Mouse (Mus musculus) spleen, embryonic (tissue): ENCODE measurements around the gene Ano9.

Source experiments
- CTCF ChIA-PET: fragments of 350-600 bp; sonication (Branson Sonifier 250); formaldehyde crosslinking; loops from one replicate; lab custom pipeline; 2022; lab: Charles Lee

Ano9 gene

DNA sequence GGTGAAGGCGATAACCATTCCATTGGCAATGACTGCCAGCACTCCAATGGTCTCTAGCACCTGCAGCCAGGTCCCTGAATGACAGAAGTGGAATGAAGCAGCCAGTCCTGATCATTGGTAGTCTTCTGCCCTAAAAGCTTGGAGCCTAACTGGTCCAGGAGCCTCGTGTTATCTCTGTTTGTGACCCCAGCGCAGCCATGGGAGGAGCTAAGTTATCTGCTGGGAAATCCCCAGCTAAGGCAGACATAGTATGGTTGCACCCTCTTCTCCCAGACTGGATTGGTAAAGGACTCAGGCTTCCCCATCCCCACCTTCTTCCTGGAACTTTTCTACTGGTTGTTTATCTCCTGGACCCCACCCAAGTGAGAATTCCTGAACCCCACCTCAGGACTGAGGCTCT lies 14.4 kb downstream of the Ano9 start:
- CTCF ChIA-PET = no interaction called here

DNA sequence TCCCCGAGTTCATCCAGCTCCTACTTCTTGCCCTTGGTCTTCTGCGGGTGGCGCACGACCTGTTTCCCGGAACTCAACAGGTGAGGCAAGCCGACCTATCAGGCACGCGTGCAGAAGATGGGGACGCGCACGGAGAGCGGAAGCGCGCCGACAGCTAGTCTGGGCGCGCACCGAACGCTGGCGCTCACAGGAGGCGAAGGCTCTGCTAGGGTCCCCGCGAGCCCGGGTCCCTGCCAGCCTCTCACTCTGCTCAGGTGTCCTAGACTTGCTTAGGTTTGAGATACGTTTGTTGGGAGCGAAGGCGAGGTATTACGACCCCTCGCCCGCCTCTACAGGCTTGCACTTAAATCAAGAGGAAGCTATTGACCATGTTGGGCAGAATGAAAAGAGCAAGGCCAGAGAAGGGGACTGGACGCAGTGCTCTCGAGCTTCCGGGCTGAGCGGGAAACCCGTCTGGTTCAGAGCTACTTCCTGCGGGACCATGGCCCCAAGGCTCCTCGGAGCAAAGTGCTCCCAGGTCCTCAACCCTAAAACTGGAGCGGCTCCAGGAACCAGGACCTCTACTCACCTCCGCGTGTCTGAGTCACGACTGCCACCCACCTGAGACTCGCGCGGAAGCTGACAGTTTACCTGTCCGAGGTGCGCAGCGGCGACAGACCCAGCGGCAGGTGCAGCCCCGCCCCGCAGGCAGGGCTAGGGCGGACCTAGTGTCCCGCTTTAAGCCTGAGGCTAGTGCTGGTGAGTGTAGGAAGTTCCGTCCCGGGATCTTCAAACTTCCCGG lies 17.5 kb downstream of the Ano9 start, which contains the start of gene Sigirr:
Gene Sigirr, minus strand, starts transcription at position 662 of the 781 bp plus-strand sequence.
- CTCF ChIA-PET = interaction anchor here (0.5 to 0.6 kb wide), 2 partner anchors 257 to 362 kb away, joined by 3 to 4 read pairs; no protein-coding TSS in a partner anchor

DNA sequence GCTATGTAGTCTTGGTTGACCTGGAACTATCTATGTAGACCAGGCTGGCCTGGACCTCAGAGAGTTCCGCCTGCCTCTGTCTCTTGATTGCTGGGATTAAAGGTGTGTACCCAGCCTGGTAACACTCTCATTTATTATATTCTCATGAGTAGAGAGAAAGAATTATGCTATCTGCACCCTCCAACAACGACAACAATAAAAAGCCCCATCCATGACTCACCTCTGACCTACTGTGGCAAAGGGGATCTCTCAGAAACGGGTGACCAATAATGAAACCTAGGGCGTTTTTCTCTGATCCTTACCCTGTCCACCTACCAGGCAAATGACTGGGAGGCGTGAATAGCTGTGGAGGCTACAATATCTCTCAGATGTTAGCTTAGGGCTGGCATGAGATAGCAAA lies 20.4 kb downstream of the Ano9 start:
- CTCF ChIA-PET = no interaction called here

DNA sequence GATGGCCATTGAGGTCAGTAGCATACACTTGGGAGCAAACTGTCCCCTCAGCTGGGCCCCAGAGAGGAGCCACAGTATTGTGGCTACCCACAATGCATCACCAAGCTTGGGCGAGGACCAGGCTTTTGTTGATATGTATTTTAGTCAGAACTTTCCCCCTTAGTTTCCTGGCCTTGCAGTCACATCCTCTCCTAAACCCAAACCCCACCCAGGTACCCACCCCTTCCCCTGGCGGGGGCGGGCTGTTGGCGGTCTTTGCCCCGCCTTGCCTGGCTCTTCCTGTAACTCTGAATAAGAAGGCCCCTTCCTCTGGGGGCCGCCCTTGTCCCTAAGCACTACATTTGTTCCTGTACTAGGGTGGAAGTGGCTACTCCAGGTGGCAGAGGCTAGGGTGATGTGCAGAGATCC lies 21.0 kb downstream of the Ano9 start:
- CTCF ChIA-PET = no interaction called here

DNA sequence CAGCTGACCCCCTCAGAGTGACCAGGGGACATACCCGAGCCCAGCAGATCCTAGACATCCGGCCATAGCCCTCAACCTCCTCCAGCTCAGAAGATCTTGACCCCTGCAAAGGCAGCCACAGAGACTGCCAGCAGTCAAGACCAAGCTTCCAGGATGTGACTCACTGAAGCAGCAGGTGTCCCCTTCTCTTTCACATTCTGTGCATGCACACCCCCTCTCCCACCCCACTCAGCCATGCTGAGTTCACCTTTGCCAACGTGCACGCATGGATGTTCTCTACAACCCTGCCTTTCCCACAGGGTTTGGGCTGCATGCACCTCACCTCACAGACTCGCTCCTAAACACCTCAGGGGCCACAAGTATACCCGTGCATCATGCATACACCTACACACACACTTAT lies 21.6 kb downstream of the Ano9 start:
- CTCF ChIA-PET = interaction anchor here (0.6 kb wide), 1 partner anchor 299 kb away, joined by 3 read pairs; no protein-coding TSS in a partner anchor

DNA sequence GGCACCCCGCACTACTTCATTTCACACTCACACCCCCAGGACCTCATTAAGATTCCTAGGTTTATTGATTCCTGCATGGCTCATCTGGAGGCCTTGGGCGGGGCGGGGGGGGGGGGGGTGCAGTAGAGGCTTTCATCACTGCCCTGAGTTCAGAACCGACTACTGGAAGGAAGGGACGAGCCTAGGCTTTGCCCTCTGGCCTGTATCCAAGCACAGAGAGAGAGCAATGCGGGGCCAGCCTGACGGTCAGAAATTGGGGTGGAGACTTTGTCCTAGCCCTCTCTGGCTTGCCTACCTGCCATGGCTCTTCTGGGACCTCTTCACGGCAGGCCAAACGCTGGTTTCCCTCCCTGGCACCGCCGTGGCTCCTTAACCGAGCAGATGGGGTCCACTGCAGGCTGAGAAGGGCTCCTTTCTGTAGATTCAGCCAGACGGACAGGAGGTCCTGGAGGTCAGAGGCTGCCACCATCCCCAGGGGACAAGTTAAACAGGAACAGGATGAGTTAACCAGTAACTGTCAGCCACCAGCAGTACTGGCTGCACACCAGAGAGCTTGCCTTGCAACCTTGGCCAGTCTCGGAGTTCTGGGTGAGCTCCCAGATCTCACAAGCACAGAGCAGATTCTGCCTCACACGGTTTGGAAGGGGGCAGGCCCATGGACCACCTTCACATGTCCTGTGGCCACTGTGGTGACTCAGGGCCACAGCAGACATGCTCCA lies 23.0 kb downstream of the Ano9 start:
- CTCF ChIA-PET = no interaction called here

DNA sequence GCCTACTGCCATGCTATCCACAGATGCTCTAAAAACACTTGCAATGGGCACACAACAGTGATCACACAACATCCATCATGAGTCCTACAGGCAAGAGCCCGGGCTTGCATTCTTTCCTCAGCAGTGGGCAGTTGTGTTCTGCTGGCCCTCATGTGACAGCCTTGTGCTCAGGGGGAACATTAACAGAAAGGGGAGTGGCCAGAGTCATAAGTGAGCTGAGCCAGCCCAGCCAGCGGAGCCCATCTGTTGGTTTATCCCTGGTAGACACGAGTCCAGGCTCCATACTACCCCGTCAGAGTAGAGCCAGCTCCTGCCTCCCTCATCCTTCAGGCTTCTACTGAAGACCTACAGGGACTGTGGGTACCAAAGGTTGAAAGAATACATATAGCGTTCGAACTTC lies 23.7 kb downstream of the Ano9 start:
- CTCF ChIA-PET = interaction anchor here (0.5 kb wide), 1 partner anchor 142 kb away, joined by 7 read pairs; no protein-coding TSS in a partner anchor

DNA sequence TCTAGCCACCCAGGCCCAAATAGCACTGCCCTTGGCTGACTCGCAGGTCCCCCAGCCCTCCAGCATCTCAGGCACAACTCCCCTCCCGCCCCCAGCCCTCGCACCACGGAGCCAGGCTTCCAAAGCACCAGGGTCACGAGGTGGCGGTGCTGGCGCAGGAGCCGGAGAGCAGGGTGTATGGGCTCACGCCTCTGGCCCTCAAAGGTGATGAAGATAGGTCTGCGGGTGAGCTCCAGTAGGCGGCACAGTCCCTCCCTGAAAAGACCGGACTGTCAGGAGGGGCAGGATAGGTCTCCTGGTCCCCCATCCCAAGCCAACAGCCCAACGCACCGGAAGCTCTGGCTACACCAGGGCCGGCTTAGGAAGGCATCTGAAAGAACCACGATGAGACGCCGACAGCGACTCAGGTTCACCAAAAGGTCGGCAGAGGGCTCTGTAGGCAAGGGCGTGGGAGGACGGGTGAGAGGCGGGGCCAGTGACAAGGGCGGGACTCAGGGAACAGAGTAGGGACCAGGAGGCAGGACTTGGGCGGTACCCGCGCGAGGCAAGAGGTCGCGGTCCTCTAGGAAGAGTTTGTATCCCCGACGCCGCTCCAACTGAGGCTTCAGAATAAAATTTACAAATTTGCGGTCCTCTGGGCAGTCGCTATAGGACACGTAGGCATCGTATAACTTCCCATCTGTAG lies 25.4 kb downstream of the Ano9 start:
- CTCF ChIA-PET = interaction anchor here (1.2 kb wide), 1 partner anchor 21 kb away, joined by 3 read pairs; no protein-coding TSS in a partner anchor

DNA sequence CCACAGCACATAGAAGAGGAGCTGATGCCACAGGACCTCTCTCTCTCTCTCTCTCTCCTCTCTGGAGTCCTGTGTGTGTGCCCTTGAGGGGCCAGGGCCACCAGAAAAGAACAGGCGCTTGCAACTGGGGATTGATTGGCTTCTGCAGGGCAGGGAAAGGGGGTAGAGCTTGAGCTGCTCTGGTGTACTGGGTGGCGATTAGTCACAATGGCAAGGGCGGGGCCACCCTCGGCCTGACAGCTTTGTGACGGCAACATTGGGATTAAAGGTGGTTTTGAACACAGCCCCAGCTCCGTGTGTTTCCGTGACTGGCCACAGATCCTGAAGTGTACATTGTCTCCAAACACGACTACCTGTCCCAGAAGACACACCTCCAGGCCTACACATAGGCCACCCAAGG lies 27.4 kb downstream of the Ano9 start:
- CTCF ChIA-PET = interaction anchor here (0.7 kb wide), 1 partner anchor 815 kb away, joined by 3 read pairs; no protein-coding TSS in a partner anchor

DNA sequence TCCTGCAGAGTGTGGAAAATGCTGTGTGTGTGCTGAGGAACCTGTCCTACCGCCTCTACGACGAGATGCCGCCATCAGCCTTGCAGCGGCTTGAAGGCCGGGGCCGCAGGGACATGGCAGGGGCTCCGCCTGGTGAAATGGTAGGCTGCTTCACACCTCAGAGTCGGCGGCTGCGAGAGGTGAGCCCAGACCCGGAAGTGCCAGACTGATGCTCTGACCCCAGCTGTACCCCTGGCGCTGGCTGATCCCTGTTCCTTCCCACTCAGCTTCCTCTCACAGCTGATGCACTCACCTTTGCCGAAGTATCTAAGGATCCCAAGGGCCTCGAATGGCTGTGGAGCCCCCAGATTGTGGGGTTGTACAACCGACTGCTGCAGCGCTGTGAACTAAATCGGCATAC lies 29.1 kb downstream of the Ano9 start:
- CTCF ChIA-PET = no interaction called here

DNA sequence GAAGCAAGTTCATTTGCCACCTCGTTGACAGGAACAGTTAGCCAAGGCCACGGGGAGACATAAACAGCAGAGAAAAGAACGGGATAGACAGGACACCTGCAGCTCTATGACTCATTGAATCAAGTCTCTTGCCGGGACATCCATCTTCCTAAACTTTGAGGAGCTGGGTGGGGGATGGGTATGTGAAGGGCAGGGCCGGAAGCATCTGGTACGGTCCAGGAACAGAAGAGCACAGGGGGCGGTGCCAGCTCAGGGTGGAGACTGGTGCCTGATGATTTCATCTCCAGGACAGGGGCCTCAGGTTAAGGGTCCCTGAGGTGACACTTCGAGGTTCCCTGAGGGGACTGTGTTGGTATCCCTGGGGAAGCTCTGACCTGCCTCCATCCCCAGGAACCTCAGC lies 29.7 kb downstream of the Ano9 start:
- CTCF ChIA-PET = no interaction called here

DNA sequence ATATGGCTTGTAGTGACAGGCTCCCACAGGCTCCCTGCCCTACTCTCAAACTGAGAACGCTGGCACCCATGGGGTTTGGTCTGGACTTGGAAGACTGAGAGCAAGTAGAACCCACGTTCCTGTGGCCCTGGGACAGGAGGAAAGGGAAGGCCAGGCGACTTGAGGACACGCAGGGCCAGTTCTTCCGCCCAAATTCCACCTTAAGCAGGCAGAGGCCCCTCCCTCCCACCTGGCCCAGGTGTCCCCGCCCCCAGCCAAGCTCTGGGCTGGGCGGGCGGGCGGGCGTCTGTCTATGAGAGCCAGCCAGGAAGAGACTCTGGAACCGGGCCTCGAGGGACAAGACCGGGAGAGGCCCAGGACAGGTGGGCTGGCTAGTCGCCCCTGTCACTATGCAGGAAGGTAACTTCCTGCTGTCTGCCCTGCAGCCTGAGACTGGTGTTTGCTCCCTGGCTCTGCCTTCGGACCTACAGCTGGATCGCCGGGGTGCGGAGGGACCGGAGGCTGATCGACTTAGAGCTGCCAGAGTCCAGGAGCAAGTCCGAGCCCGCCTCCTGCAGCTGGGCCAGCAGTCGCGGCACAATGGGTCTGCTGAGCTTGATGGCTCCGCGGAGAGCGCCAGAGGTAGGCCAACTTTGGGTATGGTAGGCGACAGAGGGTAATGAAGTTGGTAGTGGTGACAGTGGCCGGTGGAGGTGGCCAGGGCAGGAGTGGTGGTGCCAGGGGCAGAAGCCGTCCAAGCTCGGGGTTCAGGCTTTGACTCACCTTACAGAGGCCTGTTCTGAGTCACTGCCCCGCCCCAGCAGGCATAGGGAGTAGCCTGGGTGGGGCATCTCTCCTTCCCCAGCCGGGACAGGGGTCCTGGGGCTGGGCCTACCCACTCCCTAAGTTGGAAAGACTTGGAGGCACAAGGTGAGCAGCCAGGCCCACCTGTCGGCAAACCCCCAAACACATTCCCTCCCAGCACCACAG lies 37.8 kb downstream of the Ano9 start:
- CTCF ChIA-PET = no interaction called here

DNA sequence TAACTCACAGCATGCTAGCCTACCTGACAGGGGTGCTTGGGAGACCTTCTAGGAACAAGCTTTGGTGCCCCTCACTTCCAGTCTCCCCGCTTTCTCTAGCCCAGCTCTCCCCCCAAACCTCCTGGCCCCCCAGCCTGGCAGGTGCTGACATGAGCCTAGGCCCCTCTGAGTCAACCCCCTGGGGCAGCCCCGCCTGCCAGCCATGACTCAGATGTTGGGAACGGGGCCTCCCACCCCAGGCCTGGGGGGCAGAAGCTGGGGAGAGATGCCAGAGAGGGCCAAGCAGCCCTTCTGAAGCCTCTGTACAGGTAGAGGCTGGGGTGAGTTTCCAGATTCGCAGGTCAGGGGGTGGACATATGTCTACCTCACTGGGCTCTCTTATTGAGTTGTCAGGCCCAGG lies 38.7 kb downstream of the Ano9 start:
- CTCF ChIA-PET = interaction anchor here (0.7 kb wide), 1 partner anchor 137 kb away, joined by 3 read pairs; no protein-coding TSS in a partner anchor

DNA sequence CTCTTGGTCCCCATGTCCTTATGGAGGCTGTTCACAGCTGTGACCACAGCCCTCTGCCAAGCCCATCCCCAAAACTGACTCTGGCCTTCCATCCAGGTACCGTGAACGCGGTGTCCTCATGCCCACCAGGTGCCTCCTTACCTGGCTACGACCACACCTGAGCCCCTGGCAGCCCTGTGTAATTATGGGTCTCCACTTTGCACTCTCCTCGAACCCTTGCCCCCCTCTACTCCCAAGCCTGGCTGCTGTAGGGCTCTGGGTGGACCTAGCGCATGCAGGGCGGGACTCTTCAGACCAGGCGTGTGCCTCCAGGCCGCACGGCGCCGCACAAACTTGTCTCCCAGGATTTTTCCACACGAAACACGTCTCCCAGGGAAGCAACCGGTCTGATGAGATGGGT lies 39.8 kb downstream of the Ano9 start, which contains the start of gene Pkp3:
Gene Pkp3, plus strand, starts transcription at position 378 of the 400 bp plus-strand sequence.
- CTCF ChIA-PET = no interaction called here

DNA sequence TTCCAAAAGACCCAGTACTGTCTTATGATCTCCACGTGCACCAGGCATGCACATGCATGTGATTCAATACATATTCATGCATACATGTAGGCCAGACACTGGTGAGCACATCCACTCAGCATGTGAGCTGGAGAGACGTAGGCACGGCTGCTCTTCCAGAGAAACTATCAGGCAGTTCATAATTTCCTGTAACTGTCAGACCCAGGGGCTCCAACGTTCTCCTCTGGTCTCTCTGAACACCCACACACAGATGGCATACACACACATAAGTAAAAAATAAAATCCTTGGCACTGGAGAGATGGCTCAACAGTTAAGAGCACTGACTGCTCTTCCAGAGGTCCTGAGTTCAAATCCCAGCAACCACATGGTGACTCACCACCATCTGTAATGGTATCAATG lies 43.8 kb downstream of the Ano9 start:
- CTCF ChIA-PET = no interaction called here

DNA sequence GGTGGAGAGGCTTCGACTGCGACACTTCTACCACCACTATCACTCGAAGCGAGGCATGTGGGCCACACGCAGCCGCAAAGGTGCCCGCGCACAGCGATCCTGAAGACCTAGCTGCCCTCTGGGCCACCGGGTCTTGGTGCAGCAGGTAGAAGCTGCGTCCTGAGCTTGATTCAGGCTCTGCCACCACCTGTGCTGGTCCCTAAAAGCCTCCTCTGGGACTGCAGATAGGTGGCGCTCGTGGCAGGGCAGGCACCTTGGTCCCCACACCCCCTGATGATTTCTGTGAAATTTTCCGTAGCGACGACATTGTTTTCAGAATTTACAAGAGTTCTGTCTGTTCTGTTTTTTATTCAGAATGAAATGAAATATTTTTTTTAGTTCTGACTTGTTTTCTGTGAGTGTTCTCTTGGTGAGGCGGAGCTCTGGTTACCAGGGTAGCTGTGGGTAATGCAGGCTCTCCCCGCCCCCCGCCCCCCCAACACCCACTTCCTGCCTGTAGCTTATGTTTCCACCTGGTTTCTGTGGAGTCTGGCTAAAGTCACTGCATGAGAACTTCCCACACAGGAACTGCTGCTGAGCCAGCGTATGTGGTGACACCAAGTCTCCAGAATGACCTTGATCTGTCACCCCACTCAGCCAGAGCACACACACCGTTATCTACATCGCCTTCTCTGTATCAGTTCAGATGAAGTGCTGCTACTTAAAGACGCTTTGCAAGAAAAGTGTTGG lies 45.4 kb downstream of the Ano9 start:
- CTCF ChIA-PET = interaction anchor here (0.6 to 0.9 kb wide), 3 partner anchors 104 to 164 kb away, joined by 3 to 7 read pairs (median 7); no protein-coding TSS in a partner anchor

DNA sequence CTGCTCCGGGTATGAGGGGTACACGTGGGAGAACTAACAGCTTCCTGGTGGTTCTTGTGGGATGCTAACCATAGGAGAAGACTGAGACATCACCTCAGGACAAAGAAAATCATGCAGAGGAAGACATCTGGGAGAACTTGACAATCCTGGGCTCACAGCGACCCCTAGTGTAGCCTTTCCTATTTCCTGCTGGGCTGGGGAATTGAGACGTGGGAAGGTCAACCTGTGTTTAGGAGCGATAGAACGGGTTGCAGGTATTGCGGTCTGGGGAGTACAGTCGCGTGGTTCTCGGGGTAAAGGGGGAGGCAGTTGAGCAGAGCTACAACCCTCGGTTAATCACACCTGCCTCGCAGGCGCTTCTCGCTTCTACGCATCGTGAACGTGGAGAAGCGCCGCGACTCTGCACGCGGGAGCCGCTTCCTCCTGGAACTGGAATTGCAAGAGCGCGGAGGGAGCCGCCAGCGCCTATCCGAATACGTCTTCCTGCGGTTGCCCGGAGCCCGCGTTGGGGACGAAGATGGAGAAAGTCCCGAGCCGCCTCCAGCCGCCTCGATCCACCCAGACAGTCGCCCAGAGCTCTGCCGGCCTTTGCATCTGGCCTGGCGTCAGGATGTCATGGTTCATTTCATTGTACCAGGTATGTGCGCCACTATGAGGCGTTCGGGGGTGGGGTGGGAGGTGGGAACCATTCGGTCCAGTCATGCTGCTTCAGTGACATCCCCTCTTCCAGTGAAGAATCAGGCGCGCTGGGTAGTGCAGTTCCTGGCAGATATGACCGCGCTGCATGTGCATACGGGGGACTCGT lies 47.3 kb downstream of the Ano9 start:
- CTCF ChIA-PET = interaction anchor here (0.5 to 1.0 kb wide), 5 partner anchors 19 to 321 kb away, joined by 3 to 7 read pairs (median 3); no protein-coding TSS in a partner anchor

DNA sequence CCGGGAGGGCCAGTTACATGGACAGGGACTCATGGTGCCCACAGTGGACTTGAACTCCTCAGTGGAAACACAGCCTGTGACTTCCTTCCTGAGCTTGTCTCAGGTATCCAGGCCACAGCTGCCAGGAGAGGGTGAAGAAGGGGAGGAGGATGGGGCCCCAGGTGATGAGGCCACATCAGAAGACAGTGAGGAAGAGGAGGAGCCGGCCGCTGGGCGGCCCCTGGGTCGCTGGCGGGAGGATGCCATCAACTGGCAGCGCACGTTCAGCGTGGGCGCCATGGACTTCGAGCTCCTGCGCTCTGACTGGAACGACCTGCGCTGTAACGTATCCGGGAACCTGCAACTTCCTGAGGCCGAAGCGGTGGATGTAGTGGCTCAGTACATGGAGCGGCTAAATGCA lies 49.3 kb downstream of the Ano9 start:
- CTCF ChIA-PET = no interaction called here

DNA sequence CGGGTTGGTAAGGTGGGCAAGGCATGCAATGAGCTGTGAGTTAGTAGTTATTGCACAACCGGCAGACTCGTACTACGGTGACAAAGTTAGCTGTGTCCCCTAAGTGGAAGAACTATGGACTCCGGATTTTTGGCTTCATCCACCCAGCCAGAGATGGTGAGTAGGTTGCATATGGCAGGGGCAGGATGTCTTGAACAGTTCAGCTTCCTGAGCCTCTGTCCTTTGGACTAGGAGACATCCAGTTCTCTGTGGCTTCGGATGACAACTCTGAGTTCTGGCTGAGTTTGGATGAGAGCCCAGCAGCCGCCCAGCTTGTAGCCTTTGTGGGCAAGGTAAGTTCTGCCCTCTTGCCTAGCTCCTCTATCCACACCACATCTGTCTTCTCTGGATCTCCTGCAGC lies 53.0 kb downstream of the Ano9 start:
- CTCF ChIA-PET = interaction anchor here (0.6 kb wide), 2 partner anchors 239 to 458 kb away, joined by 4 to 6 read pairs; no protein-coding TSS in a partner anchor
